Mouse (Mus musculus): ENCODE results near the gene Cep126.

Gene Cep126

DNA sequence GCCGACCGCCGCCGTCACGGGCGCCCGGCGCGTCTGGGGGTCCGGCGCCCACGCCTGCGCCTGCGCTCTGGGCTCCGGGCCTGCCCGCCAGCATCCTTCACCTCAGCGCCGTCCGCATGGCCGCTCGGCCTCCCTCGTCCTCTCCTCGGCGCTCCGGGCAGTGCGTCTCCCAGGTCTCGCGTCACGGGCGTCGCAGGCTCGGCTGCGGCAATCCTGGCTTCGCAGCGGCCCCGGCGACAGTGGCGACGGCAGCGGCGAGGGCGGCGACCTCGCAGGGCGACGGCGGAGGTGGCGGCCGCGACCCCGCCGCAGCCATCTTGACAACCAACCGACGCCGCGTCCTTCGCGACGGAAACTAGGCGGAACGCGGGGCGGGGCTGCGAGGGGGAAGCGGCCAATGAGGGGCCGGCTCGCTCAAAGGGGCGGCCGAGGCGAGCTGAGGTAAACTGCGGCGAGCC, at the start of gene Cep126:
Gene Cep126 (minus strand): TSS at position 178 of the 458 bp plus-strand sequence.
- DNase-seq = peak; percentile 73

GRCm38 (mm10) chr9:8179554-8179953, 45.5 kb upstream of the Cep126 start:
- no peak for DNase-seq

GRCm38 (mm10) chr9:8177099-8177498, 43.0 kb upstream of the Cep126 start:
- DNase-seq = no peak

GRCm38 (mm10) chr9:8157011-8157410, 22.9 kb upstream of the Cep126 start:
- DNase-seq = no peak

GRCm38 (mm10) chr9:8139501-8139900, 5.4 kb upstream of the Cep126 start:
- DNase-seq = no peak

- no peak for DNase-seq
Measured at GRCm38 (mm10) chr9:8133586-8134115, 443 bp downstream of the Cep126 start.

GRCm38 (mm10) chr9:8123495-8123894, 10.6 kb downstream of the Cep126 start:
- DNase-seq = no peak

GRCm38 (mm10) chr9:8114516-8114915, 19.6 kb downstream of the Cep126 start:
- no peak for DNase-seq

GRCm38 (mm10) chr9:8103050-8103449, 31.0 kb downstream of the Cep126 start:
- no peak for DNase-seq

- no peak for DNase-seq
Measured at GRCm38 (mm10) chr9:8100962-8101361, 33.1 kb downstream of the Cep126 start.

- no peak for DNase-seq
Measured at GRCm38 (mm10) chr9:8078882-8079281, 55.2 kb downstream of the Cep126 start.

GRCm38 (mm10) chr9:8074345-8074744, 59.7 kb downstream of the Cep126 start:
- no peak for DNase-seq

GRCm38 (mm10) chr9:8073203-8073755, 60.8 kb downstream of the Cep126 start:
- no peak for DNase-seq

- DNase-seq = no peak
Measured at GRCm38 (mm10) chr9:8059636-8060035, 74.5 kb downstream of the Cep126 start.

DNA sequence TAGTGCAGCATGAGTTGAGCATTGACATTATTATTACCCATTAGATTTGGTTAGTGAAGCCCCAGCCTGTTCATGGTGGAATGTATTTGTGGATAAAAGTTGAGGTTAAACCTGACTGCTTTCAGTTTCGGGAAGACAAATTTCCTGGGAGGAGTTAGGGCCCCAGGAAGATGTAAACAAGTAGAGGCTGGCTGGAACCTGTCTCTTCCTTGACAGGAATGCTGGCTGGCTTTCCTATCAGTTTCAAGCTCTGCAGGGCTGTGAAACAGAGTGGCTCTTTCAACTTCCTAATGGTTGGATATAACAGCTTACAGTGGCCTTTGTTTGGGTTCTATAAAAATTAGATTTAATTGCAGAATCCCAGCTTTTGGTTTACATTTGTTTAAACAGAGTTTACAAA, 79.3 kb downstream of the Cep126 start:
- DNase-seq = no peak

- no peak for DNase-seq
Measured at GRCm38 (mm10) chr9:8043044-8043387, 91.1 kb downstream of the Cep126 start.

DNA sequence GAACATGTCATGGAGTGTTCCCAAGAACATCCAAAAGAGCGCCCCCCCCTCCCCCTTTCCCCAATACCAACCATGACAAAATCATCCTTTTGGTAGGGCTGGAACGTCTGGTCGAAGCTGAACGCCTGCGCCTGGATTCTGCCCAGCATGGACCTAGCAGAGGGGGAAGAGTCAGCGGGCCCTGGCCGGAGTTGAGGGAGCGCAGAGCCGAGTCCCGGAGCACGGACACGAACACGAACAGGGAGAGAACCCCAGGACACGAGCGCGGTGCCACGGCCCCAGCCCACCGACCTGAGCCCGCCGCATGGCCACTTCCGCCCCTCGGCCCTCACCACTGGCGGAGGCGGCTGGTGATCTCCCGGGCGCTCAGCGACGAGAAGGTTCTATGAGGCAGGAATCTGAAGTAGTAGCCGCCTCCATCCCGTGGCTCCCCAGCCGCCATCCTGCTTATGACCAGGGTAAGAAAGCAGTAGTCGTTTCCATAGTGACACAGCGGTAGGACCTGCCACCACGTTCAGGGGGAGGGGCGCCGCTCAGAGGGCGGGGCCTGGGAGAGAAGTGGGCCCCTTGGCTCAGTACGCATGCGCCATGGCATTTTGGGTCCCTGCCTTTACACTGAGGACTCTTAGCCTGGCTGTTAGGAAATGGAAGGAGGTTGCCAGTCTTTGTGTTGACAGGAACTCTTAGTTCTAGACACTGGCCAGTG, 91.6 kb downstream of the Cep126 start, which contains the start of gene Cfap300:
Gene Cfap300 (minus strand): TSS at position 486 of the 706 bp plus-strand sequence.
- DNase-seq = peak; percentile 97

- DNase-seq = no peak
Measured at GRCm38 (mm10) chr9:8035546-8035945, 98.5 kb downstream of the Cep126 start.

DNA sequence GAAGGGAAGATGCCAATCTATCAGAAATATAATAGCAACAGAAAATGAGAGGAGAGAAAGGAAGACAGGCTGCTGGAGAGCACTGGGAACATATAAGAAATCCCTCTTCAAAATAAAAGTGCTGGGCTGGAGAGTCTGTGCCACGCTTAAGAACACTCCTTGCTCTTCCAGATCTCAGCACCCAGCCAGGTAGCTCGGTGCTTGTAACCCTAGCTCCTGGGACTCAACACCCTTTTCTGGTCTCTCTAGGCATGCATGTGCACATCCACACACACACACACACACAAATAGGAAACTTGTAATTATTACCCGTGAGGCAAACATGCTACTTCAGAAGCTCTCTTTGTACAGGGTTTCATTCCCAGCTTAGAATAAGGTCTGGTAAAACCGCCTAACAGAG, 99.0 kb downstream of the Cep126 start:
- DNase-seq = no peak

DNA sequence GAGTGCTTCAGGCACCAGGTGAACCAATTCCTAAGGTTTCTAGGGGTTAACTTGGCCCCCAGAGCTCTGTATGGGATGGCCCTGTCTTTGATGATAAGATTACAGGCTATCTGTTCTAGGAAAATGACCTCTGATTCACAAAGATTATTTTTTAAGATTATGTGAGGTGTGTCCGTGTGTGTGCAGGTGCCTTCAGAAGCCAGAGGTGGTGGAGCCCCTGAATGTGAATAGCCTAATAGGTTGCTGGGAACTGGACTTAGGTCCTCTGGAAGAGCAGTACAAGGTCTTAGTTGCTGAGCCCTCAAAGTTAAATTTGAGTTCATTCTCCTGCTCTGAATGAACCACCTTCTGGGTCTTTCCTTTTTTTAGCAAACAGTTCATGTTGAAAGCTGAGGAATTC, 100.0 kb downstream of the Cep126 start:
- DNase-seq = no peak

GRCm38 (mm10) chr9:8032847-8033246, 101.2 kb downstream of the Cep126 start:
- DNase-seq = no peak
